Mouse (Mus musculus) heart, embryonic 12.5 days (tissue): ENCODE measurements around the gene Tesc. TPM values are rescaled to one million over a fixed set of nuclear protein-coding genes. Genes with fewer than 3 reads are reported as not detected.

Experiments
- ATAC-seq: fragments of 200-750 bp; cut with Nextera tagmentation; 2 replicates; pipeline ENCODE4 v1.8.0; 2017; ENCODE audit warnings: moderate TSS enrichment, moderate library complexity; ENCODE audit not compliant: insufficient number of reproducible peaks, low FRiP score
- H3K27ac ChIP-seq: fragments of 300-500 bp; sonication (generic); 2 replicates; pipeline ENCODE4 v1.5.1; 2016; ENCODE audit warnings: mild to moderate bottlenecking, moderate library complexity; ENCODE audit not compliant: poor library complexity, severe bottlenecking
- H3K27me3 ChIP-seq: fragments of 300-500 bp; sonication (generic); replicated peaks from 2 replicates; pipeline ENCODE4 v1.6.1; 2016; ENCODE audit warnings: mild to moderate bottlenecking, moderate library complexity
- H3K36me3 ChIP-seq: fragments of 300-500 bp; sonication (generic); 2 replicates; pipeline ENCODE4 v1.6.1; 2016; ENCODE audit warnings: mild to moderate bottlenecking, moderate library complexity
- H3K4me1 ChIP-seq: fragments of 300-500 bp; sonication (generic); replicated peaks from 2 replicates; pipeline ENCODE4 v1.6.1; 2016; ENCODE audit warnings: mild to moderate bottlenecking
- H3K4me2 ChIP-seq: fragments of 300-500 bp; sonication (generic); 2 replicates; pipeline ENCODE4 v1.6.1; 2016; ENCODE audit warnings: mild to moderate bottlenecking, moderate library complexity
- H3K4me3 ChIP-seq: fragments of 300-500 bp; sonication (generic); 2 replicates; pipeline ENCODE4 v1.5.1; 2016; ENCODE audit warnings: mild to moderate bottlenecking
- H3K9ac ChIP-seq: fragments of 300-500 bp; sonication (generic); 2 replicates; pipeline ENCODE4 v1.6.1; 2016; ENCODE audit warnings: mild to moderate bottlenecking, moderate library complexity
- H3K9me3 ChIP-seq: fragments of 300-500 bp; sonication (generic); replicated peaks from 2 replicates; pipeline ENCODE4 v1.6.1; 2016; ENCODE audit warnings: mild to moderate bottlenecking, moderate library complexity
- WGBS: fragments of 180-500 bp; shearing (Covaris S2); methylation state at CpG from one replicate; pipeline ENCODE4 v1.1.7; 2016; 5-methylcytosine and 5-hydroxymethylcytosine counted together
- polyA plus RNA-seq: library from polyadenylated mRNA; unstranded; fragments of >200 nt; fragmentation: Nextera tagmentation; extraction: Ambion mirVana; gene quantifications from 2 replicates; pipeline ENCODE4 v1.2.1, GENCODE M21; 2016

The Tesc gene
- polyA plus RNA-seq, 1 experiment from 2014 or later, result 20.4 TPM

GRCm38 (mm10) chr5:118031059-118031458 lies 3.5 kb downstream of the Tesc start:
- Histone ChIP-seq H3K9ac (no peak overlapping the region), H3K9me3 (no peaks in the 10 kb centered on the region), H3K36me3 (no peaks in the 10 kb centered on the region), H3K27ac (no peak overlapping the region), H3K4me2 (no peak overlapping the region), H3K4me3 (no peak overlapping the region), H3K4me1 (peaks cover 59% of the 10 kb centered on the region), H3K27me3 (peaks cover 43% of the 10 kb centered on the region)
- peak; percentile 23; the same call in 1 of the 2 replicates for ATAC-seq
- 30% methylated on average over 5 of the region's 5 CpGs for WGBS

DNA sequence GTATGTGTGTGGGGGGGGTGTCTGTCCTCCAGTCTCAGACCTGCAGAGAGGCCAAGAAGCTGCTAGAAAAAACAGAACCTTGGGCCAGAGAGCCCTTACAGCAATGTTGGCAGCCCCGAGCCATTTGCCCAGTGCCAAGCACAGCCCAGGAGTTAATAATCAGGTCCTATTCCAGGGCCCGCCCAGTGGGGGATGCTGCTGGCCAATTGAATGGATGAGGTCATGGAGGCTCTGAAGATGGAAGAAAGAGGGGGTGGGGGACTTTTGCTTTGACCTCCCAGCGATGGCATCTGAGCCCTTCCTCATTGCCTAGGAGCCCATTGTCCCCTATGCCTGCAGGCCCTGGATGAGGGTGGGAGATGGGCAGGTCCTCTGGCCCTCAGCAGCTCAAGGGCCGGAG lies 4.0 kb downstream of the Tesc start:
- no peak overlapping the region for H3K27ac ChIP-seq
- ATAC-seq, result no peak
- WGBS, result 46% methylated on average over 4 of the region's 4 CpGs
- H3K4me1 ChIP-seq, result peaks cover 54% of the 10 kb centered on the region
- H3K36me3 ChIP-seq, result no peaks in the 10 kb centered on the region
- no peak overlapping the region for H3K9ac ChIP-seq
- H3K4me2 ChIP-seq, result no peak overlapping the region
- H3K27me3 ChIP-seq, result peaks cover 40% of the 10 kb centered on the region
- H3K4me3 ChIP-seq, result no peak overlapping the region
- no peaks in the 10 kb centered on the region for H3K9me3 ChIP-seq

DNA sequence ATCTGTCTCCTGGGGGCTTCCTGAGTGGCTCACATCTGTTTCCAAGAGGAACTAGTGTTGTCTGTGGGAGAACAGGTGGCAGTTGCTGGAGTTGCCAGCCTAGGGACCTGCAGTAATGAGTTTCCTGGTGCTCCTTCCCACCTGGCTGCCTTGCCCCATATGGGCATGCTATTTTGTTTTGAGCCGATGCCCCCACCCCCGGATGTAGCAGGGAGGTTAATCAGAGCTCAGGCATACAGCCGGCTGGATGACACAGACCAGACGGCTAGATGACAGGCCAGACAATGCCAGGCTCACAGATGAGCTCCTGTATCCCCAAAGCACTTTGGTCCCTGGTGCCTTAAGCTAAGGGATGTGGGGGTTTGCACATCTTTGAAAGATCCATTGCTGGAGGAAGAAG lies 5.8 kb downstream of the Tesc start:
- Histone ChIP-seq H3K9ac (no peak overlapping the region), H3K4me2 (no peak overlapping the region), H3K9me3 (no peaks in the 10 kb centered on the region), H3K27ac (peak overlapping the region; percentile 59; the same call in 1 of the 2 replicates), H3K27me3 (peaks cover 26% of the 10 kb centered on the region), H3K4me3 (no peak overlapping the region), H3K36me3 (no peaks in the 10 kb centered on the region), H3K4me1 (peaks cover 52% of the 10 kb centered on the region)
- ATAC-seq, result no peak
- 16% methylated on average over 4 of the region's 4 CpGs for WGBS

GRCm38 (mm10) chr5:118033740-118034139 lies 6.2 kb downstream of the Tesc start:
- Histone ChIP-seq H3K4me3 (no peak overlapping the region), H3K9ac (no peak overlapping the region), H3K27ac (peak overlapping the region; percentile 59; the same call in 1 of the 2 replicates), H3K9me3 (no peaks in the 10 kb centered on the region), H3K36me3 (no peaks in the 10 kb centered on the region), H3K27me3 (peaks cover 22% of the 10 kb centered on the region), H3K4me2 (no peak overlapping the region), H3K4me1 (peaks cover 48% of the 10 kb centered on the region)
- WGBS, result 56% methylated on average over 6 of the region's 6 CpGs
- no peak for ATAC-seq

GRCm38 (mm10) chr5:118034632-118035031 lies 7.1 kb downstream of the Tesc start:
- Histone ChIP-seq H3K9ac (no peak overlapping the region), H3K36me3 (no peaks in the 10 kb centered on the region), H3K9me3 (no peaks in the 10 kb centered on the region), H3K4me1 (peaks cover 42% of the 10 kb centered on the region), H3K27ac (no peak overlapping the region), H3K27me3 (peaks cover 20% of the 10 kb centered on the region), H3K4me2 (no peak overlapping the region), H3K4me3 (no peak overlapping the region)
- WGBS, result 78% methylated on average over 1 of the region's 1 CpGs
- ATAC-seq, result no peak

GRCm38 (mm10) chr5:118035786-118036185 lies 8.2 kb downstream of the Tesc start:
- H3K4me2 ChIP-seq, result no peak overlapping the region
- peaks cover 11% of the 10 kb centered on the region for H3K27me3 ChIP-seq
- H3K4me1 ChIP-seq, result peaks cover 41% of the 10 kb centered on the region
- H3K4me3 ChIP-seq, result no peak overlapping the region
- H3K36me3 ChIP-seq, result no peaks in the 10 kb centered on the region
- no peak overlapping the region for H3K27ac ChIP-seq
- 59% methylated on average over 3 of the region's 3 CpGs for WGBS
- no peak for ATAC-seq
- H3K9me3 ChIP-seq, result no peaks in the 10 kb centered on the region
- H3K9ac ChIP-seq, result no peak overlapping the region

DNA sequence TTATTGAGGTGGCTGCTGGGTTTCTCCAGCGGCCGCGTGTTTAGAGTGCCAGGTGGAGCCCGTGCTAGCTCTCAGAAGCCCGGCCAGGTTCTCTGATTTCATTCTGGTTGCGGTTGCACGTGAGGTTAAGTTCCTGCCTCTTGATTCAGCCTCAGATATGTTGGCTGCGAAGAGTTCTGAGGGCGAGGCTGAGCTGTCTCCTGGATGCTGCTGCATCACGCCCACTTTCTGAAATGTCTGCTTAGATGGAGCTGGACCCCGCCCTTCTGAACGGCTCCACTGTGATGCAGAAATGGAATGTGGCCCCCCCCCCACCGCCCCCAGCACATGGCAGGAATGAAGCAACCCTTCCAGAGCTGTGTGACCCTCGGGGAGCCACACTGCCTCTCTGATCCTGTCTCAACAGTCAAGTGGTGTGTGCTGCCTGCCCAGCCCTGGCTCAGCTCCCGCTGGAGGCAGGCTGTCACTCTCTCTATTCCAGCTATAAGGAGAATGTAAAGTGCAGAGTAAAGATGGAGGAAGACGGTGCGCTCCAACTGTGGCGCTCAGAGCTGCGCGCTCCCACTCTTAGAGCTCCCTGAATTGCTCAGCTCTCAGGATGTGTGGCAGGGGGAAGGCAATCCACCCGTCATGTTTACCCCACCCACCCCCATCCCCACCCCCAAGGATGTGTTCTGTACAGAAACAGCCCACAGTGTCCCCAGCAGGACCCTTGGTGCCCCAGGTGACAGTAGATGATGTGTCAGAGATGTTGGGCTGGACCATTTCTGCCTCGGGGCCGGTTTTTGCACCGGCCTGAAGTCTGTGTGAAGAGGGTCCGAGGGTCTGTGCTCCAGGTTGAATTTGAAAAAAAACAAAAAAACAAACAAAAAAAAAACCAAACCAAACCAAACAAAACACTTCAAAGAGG lies 9.6 kb downstream of the Tesc start:
- Histone ChIP-seq H3K9me3 (no peaks in the 10 kb centered on the region), H3K36me3 (no peaks in the 10 kb centered on the region), H3K4me2 (peak overlapping the region; percentile 62), H3K27me3 (peaks cover 11% of the 10 kb centered on the region), H3K4me1 (peaks cover 34% of the 10 kb centered on the region), H3K4me3 (peak overlapping the region; percentile 28), H3K9ac (peak overlapping the region; percentile 35; the same call in 1 of the 2 replicates), H3K27ac (0 out of 2 replicates have a peak overlapping the region, but pooled peaks have one; percentile 40)
- peak; percentile 49; the same call in 1 of the 2 replicates for ATAC-seq
- WGBS, result 30% methylated on average over 25 of the region's 25 CpGs

DNA sequence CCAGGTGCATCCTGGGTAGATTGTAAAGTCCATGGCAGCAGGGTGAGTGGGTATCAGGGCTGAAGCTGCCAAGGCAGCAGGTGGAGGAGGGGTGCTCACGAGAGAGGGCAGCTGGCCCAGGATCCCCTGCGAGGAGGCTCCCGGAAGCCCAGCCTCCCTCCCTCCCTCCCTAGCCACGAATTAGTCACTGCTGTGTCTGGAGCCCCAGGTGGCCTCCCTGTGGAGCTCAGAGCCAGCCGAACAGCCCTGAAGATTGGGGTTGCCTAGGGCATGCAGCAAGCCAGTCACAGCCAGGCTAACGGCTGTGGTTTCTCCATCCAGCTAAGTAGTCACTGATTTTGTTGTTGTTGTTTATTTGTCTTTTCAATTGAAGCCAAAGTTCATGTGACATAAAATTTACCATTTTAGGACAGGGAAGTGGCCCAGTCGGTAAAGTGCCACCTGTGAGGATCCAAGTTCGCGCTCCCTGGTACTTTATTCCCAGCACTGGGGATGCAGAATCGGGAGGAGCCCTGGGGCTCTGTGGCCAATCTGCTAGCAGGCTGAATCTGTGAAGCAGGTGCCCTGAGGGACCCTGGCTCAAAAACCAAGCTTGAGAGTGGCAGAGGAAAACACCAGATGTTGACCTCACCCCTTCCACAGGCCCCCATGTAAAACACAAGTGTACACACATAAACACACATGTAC lies 10.4 kb downstream of the Tesc start:
- 0 out of 2 replicates have a peak overlapping the region, but pooled peaks have one; percentile 18 for H3K9ac ChIP-seq

GRCm38 (mm10) chr5:118039241-118039668 lies 11.7 kb downstream of the Tesc start:
- no peak for ATAC-seq
- Histone ChIP-seq H3K36me3 (no peaks in the 10 kb centered on the region), H3K27ac (no peak overlapping the region; the same call in 1 of the 2 replicates), H3K4me2 (no peak overlapping the region), H3K9ac (no peak overlapping the region), H3K9me3 (no peaks in the 10 kb centered on the region), H3K4me1 (peaks cover 21% of the 10 kb centered on the region), H3K27me3 (peaks cover 11% of the 10 kb centered on the region), H3K4me3 (no peak overlapping the region)
- WGBS, result 31% methylated on average over 12 of the region's 12 CpGs

More for the DNA sequence above, 10.4 kb downstream of the Tesc start:
- Histone ChIP-seq H3K27me3 (peaks cover 11% of the 10 kb centered on the region), H3K4me3 (0 out of 2 replicates have a peak overlapping the region, but pooled peaks have one; percentile 8), H3K9me3 (no peaks in the 10 kb centered on the region), H3K4me1 (peaks cover 34% of the 10 kb centered on the region), H3K27ac (no peak overlapping the region), H3K4me2 (peak overlapping the region; percentile 62), H3K36me3 (no peaks in the 10 kb centered on the region)
- ATAC-seq, result peak; percentile 62
- 12% methylated on average over 10 of the region's 10 CpGs for WGBS

GRCm38 (mm10) chr5:118042599-118042998 lies 15.1 kb downstream of the Tesc start:
- 78% methylated on average over 6 of the region's 6 CpGs for WGBS
- no peak for ATAC-seq
- H3K27me3 ChIP-seq, result peaks cover 8% of the 10 kb centered on the region

GRCm38 (mm10) chr5:118043761-118044160 lies 16.2 kb downstream of the Tesc start:
- H3K27me3 ChIP-seq, result peaks cover 8% of the 10 kb centered on the region
- H3K9ac ChIP-seq, result no peak overlapping the region
- WGBS, result 82% methylated on average over 4 of the region's 4 CpGs
- H3K36me3 ChIP-seq, result no peaks in the 10 kb centered on the region
- no peak overlapping the region for H3K4me2 ChIP-seq
- peaks cover 8% of the 10 kb centered on the region; the same call in 1 of the 2 replicates for H3K4me1 ChIP-seq
- no peak overlapping the region for H3K4me3 ChIP-seq
- no peak for ATAC-seq
- H3K9me3 ChIP-seq, result no peaks in the 10 kb centered on the region
- no peak overlapping the region for H3K27ac ChIP-seq

More at GRCm38 (mm10) chr5:118042599-118042998, 15.1 kb downstream of the Tesc start:
- Histone ChIP-seq H3K27ac (no peak overlapping the region), H3K4me3 (no peak overlapping the region), H3K36me3 (no peaks in the 10 kb centered on the region), H3K4me1 (peaks cover 10% of the 10 kb centered on the region), H3K9ac (no peak overlapping the region), H3K4me2 (no peak overlapping the region), H3K9me3 (no peaks in the 10 kb centered on the region)
